Mouse (Mus musculus) hindbrain, embryonic 16.5 days (tissue): Measurements from ENCODE around the gene Baz1a. TPM values are rescaled to one million over a fixed set of nuclear protein-coding genes. Genes with fewer than 3 reads are reported as not detected.

Experiments used
- ATAC-seq: fragments of 200-750 bp; cut with Nextera tagmentation; 2 replicates; pipeline ENCODE4 v1.8.0; 2017; ENCODE audit warnings: moderate TSS enrichment, moderate library complexity
- H3K27ac ChIP-seq: fragments of 300-500 bp; sonication (generic); 2 replicates; pipeline ENCODE4 v1.5.1; 2014; ENCODE audit warnings: low read depth, mild to moderate bottlenecking, control low read depth, low read length, moderate library complexity
- H3K27me3 ChIP-seq: fragments of 300-500 bp; sonication (generic); replicated peaks from 2 replicates; pipeline ENCODE4 v1.6.1; 2014; ENCODE audit warnings: low read length; ENCODE audit not compliant: control insufficient read depth, insufficient read depth
- H3K36me3 ChIP-seq: fragments of 300-500 bp; sonication (generic); 2 replicates; pipeline ENCODE4 v1.6.1; 2014; ENCODE audit warnings: mild to moderate bottlenecking, low read length, moderate library complexity, mixed read lengths; ENCODE audit not compliant: control insufficient read depth, insufficient read depth
- H3K4me1 ChIP-seq: fragments of 300-500 bp; sonication (generic); 2 replicates; pipeline ENCODE4 v1.6.1; 2014; ENCODE audit warnings: low read depth, low read length; ENCODE audit not compliant: control insufficient read depth, insufficient read depth
- H3K4me2 ChIP-seq: fragments of 300-500 bp; sonication (generic); 2 replicates; pipeline ENCODE4 v1.6.1; 2014; ENCODE audit warnings: mild to moderate bottlenecking, low read length, control low read depth, moderate library complexity
- H3K4me3 ChIP-seq: fragments of 300-500 bp; sonication (generic); 2 replicates; pipeline ENCODE4 v1.5.1; 2014; ENCODE audit warnings: mild to moderate bottlenecking, low read length, control low read depth, moderate library complexity
- H3K9ac ChIP-seq: fragments of 300-500 bp; sonication (generic); 2 replicates; pipeline ENCODE4 v1.6.1; 2014; ENCODE audit warnings: low read depth, mild to moderate bottlenecking, control low read depth, low read length, moderate library complexity
- H3K9me3 ChIP-seq: fragments of 300-500 bp; sonication (generic); 2 replicates; pipeline ENCODE4 v1.6.1; 2014; ENCODE audit warnings: mild to moderate bottlenecking, low read length, moderate library complexity; ENCODE audit not compliant: control insufficient read depth
- whole genome bisulfite sequencing: fragments of 180-500 bp; shearing (Covaris S2); extraction: QIAGEN DNeasy Blood & Tissue Kit; methylation state at CpG from one replicate; pipeline ENCODE4 v1.1.7; 2014; 5-methylcytosine and 5-hydroxymethylcytosine counted together
- polyA plus RNA-seq: library from polyadenylated mRNA; unstranded; fragments of >200 nt; fragmentation: Nextera tagmentation; extraction: Ambion mirVana; gene quantifications from 2 replicates; pipeline ENCODE4 v1.2.1, GENCODE M21; 2015

Baz1a gene
- polyA plus RNA-seq: 5.6 and 6.5 TPM in 2 replicates

GRCm38 (mm10) chr12:55013626-55014398 lies at the start of gene Baz1a:
Gene Baz1a, minus strand, starts transcription at chr12:55014348.
- no peak within 1 kb of the TSS for H3K4me3 ChIP-seq
- no peak within 1 kb of the TSS for H3K4me2 ChIP-seq
- WGBS: 91% methylated on average over 6 of the region's 6 CpGs
- ATAC-seq: no peak
- no peaks in the 10 kb centered on the region for H3K27me3 ChIP-seq
- no peaks in the 10 kb centered on the region for H3K9me3 ChIP-seq
- H3K9ac ChIP-seq: no peak within 1 kb of the TSS
- H3K36me3 ChIP-seq: no peaks in the 10 kb centered on the region
- H3K27ac ChIP-seq: no peak within 1 kb of the TSS
- no peaks in the 10 kb centered on the region for H3K4me1 ChIP-seq

GRCm38 (mm10) chr12:55062141-55062540 lies 48.0 kb upstream of the Baz1a start:
- no peak overlapping the region for H3K27ac ChIP-seq
- no peaks in the 10 kb centered on the region for H3K9me3 ChIP-seq
- H3K4me2 ChIP-seq: no peak overlapping the region
- no peak overlapping the region for H3K9ac ChIP-seq
- no peak for ATAC-seq
- no peaks in the 10 kb centered on the region for H3K36me3 ChIP-seq
- no peak overlapping the region for H3K4me3 ChIP-seq
- no peaks in the 10 kb centered on the region for H3K27me3 ChIP-seq
- no peaks in the 10 kb centered on the region for H3K4me1 ChIP-seq
- WGBS: 95% methylated on average over 1 of the region's 1 CpGs

GRCm38 (mm10) chr12:55061006-55061405 lies 46.9 kb upstream of the Baz1a start:
- ATAC-seq: no peak
- no peak overlapping the region for H3K4me3 ChIP-seq
- H3K36me3 ChIP-seq: no peaks in the 10 kb centered on the region
- no peaks in the 10 kb centered on the region for H3K4me1 ChIP-seq
- no peak overlapping the region for H3K9ac ChIP-seq
- no peaks in the 10 kb centered on the region for H3K27me3 ChIP-seq
- H3K4me2 ChIP-seq: no peak overlapping the region
- no peaks in the 10 kb centered on the region for H3K9me3 ChIP-seq
- H3K27ac ChIP-seq: no peak overlapping the region
- WGBS: 69% methylated on average over 10 of the region's 10 CpGs

DNA sequence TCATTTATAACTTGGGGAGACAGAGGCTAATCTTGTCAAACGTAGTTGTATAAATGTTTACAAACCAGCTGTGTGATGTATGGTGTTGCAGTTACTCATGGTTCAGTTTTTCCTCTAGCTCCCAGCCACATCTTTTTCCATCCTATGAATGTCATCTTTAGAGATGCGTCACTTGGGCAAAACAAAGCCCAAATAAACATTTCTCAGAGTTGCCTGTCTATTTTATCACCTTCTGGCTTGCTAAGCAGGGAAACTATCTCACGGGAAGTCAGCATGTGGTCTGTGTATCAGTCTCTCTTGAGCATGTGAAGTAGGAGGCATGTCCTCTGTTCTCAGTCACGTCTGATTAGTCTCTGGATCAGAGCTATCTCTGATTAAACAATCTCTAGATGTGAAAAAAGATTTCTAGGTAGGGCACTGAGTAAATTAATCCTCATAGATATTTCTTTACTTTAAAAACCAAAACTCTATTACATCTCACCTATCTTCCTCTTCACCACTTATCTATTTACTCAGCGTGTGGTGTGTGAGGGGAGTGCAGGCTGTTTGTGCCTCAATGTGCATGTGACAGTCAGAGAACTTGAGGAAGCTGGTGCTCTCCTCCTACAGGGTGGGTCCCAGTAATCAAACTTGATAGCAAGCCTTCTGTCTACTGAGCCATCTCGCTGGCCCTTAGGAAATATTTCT lies 46.2 kb upstream of the Baz1a start:
- H3K4me2 ChIP-seq: no peak overlapping the region
- H3K4me3 ChIP-seq: no peak overlapping the region
- no peak overlapping the region for H3K27ac ChIP-seq
- no peaks in the 10 kb centered on the region for H3K36me3 ChIP-seq
- H3K27me3 ChIP-seq: no peaks in the 10 kb centered on the region
- no peak overlapping the region for H3K9ac ChIP-seq
- no peaks in the 10 kb centered on the region for H3K4me1 ChIP-seq
- H3K9me3 ChIP-seq: no peaks in the 10 kb centered on the region
- WGBS: 85% methylated on average over 6 of the region's 6 CpGs
- no peak for ATAC-seq

GRCm38 (mm10) chr12:55059812-55060211 lies 45.7 kb upstream of the Baz1a start:
- Histone ChIP-seq H3K4me2 (no peak overlapping the region), H3K4me1 (no peaks in the 10 kb centered on the region), H3K9ac (no peak overlapping the region), H3K36me3 (no peaks in the 10 kb centered on the region), H3K4me3 (no peak overlapping the region), H3K27me3 (no peaks in the 10 kb centered on the region), H3K9me3 (no peaks in the 10 kb centered on the region), H3K27ac (no peak overlapping the region)
- no peak for ATAC-seq
- 81% methylated on average over 3 of the region's 3 CpGs for WGBS

GRCm38 (mm10) chr12:55058865-55059615 lies 44.9 kb upstream of the Baz1a start:
- ATAC-seq: no peak

DNA sequence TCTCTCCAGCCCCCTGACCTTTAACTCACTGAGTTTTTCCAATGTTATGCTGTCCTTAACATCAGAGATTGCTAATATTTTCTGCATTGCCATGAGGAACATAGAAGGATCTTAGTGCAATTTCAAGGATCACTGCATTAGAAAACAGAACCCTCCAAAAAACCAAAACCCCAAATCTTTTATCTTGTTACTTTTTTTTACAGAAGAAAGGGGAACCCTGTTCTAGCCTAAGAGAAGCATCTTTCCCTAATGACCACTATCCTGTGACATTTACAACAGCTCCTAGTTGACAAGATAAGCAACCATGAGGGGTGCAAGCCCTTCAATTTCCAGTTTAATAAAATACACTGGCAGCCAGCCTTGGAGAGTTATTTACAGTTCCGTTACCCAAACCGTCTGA lies 42.6 kb upstream of the Baz1a start:
- H3K27me3 ChIP-seq: no peaks in the 10 kb centered on the region
- H3K27ac ChIP-seq: no peak overlapping the region
- H3K4me1 ChIP-seq: no peaks in the 10 kb centered on the region
- 85% methylated on average over 2 of the region's 2 CpGs for WGBS
- no peaks in the 10 kb centered on the region for H3K9me3 ChIP-seq
- 0 out of 2 replicates have a peak, but pooled peaks cover 3% of the 10 kb centered on the region for H3K36me3 ChIP-seq
- no peak for ATAC-seq
- H3K9ac ChIP-seq: no peak overlapping the region
- H3K4me3 ChIP-seq: no peak overlapping the region
- no peak overlapping the region for H3K4me2 ChIP-seq

More at GRCm38 (mm10) chr12:55058865-55059615, 44.9 kb upstream of the Baz1a start:
- Histone ChIP-seq H3K27me3 (no peaks in the 10 kb centered on the region), H3K4me3 (no peak overlapping the region), H3K27ac (no peak overlapping the region), H3K4me2 (no peak overlapping the region), H3K9ac (no peak overlapping the region), H3K4me1 (no peaks in the 10 kb centered on the region), H3K9me3 (no peaks in the 10 kb centered on the region), H3K36me3 (no peaks in the 10 kb centered on the region)
- WGBS: 77% methylated on average over 6 of the region's 6 CpGs

GRCm38 (mm10) chr12:55054551-55055241 lies 40.5 kb upstream of the Baz1a start:
- Histone ChIP-seq H3K4me2 (no peak overlapping the region), H3K9me3 (no peaks in the 10 kb centered on the region), H3K27me3 (no peaks in the 10 kb centered on the region), H3K36me3 (0 out of 2 replicates have a peak, but pooled peaks cover 3% of the 10 kb centered on the region), H3K4me3 (no peak overlapping the region), H3K4me1 (no peaks in the 10 kb centered on the region), H3K9ac (no peak overlapping the region), H3K27ac (no peak overlapping the region)
- 81% methylated on average over 2 of the region's 2 CpGs for WGBS
- ATAC-seq: no peak
